Mouse (Mus musculus) kidney, adult 2 months (tissue): ENCODE measurements around the gene Fcna.

ENCODE experiments used
- CTCF ChIP-seq: fragments of 200-500 bp; conservative IDR thresholded peaks from 2 replicates; pipeline ENCODE4 v1.5.1; 2011; ENCODE audit warnings: low read depth, mild to moderate bottlenecking, control low read depth, low read length, moderate library complexity, mixed read lengths; ENCODE audit not compliant: insufficient read depth, insufficient read length
- POLR2A ChIP-seq: fragments of 200-500 bp; IDR thresholded peaks from one replicate; pipeline ENCODE4 v1.6.1; 2011; ENCODE audit warnings: low read depth, low read length, control low read depth

DNA sequence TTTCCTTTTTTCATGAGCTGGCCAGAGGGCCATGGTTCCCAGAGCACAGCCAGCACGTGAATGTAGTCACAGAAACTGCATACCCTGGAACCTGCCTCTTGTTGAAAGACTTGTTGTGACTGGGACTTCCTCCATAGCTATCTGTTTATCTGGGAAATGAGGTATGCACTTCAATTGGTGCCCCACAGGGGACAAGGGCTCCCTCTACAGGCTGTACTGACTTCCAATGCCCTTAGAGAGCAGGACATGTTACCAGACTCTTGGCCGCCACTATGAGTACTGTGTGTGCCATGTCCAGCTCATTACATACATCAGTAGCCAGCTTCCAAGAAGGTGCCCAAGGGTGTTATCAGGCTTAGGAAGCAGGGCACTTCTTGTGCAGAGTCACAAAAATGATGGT is 36.0 kb downstream of the Fcna start:
- no peak for TF ChIP-seq POLR2A
- TF ChIP-seq CTCF, result peak; percentile 68
